Mouse (Mus musculus) colon, adult 2 months (tissue): Measurements from ENCODE around the gene Tex50. TPM values are rescaled to one million over a fixed set of nuclear protein-coding genes. Genes with fewer than 3 reads are reported as not detected.

Experiments
- polyA plus RNA-seq: library from polyadenylated mRNA; depleted of rRNA; stranded (reverse); fragments of >200 nt; gene quantifications from 2 replicates; pipeline ENCODE4 v1.2.3, GENCODE M21; 2012; rRNA removed

Gene Tex50
- not detected in 2 replicates for polyA plus RNA-seq

DNA sequence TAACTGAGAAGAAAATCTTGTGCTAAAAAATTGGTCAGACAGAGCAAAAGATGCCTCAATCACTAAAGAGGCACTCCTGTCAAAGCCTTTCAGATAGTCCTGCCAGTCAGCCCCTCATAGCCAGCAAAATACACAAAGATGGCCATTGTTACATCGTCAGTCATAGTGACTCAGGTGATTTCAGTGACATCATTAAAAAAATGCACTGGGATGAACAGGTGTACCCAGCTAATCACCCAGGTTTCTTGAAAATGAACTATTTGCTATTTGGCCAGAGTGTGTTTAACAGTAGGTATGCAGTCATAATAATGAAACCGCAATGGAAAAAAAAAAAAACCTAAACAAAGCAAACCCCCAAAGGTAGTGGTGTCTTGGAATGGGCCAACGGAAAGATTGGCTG is at the start of gene Tex50:
Gene Tex50, minus strand, starts transcription at position 101 of the 400 bp plus-strand sequence.

GRCm38 (mm10) chr1:161142531-161143159 is 16.5 kb downstream of the Tex50 start, which contains the start of gene Ankrd45:
Gene Ankrd45, plus strand, starts transcription at chr1:161142691.

GRCm38 (mm10) chr1:161130726-161131664 is 28.1 kb downstream of the Tex50 start, which contains the start of gene Klhl20:
Gene Klhl20, minus strand, starts transcription at chr1:161131511.

Other genes with a start within 250 kb of the Tex50 start
- 2.3 and 2.6 TPM in 2 replicates for gene Serpinc1, start 180.7 kb downstream of the Tex50 start, polyA plus RNA-seq
- 0.45 and 0.47 TPM in 2 replicates for gene Zbtb37, start 124.5 kb downstream of the Tex50 start, polyA plus RNA-seq
- 6.7 and 7.2 TPM in 2 replicates for gene Dars2, start 88.7 kb downstream of the Tex50 start, polyA plus RNA-seq
- gene Cenpl, start 88.6 kb downstream of the Tex50 start, polyA plus RNA-seq: 0.87 and 0.98 TPM in 2 replicates
- gene Klhl20, start 27.8 kb downstream of the Tex50 start, polyA plus RNA-seq: 3.2 and 4.1 TPM in 2 replicates
- 0.02 and 0.06 TPM in 2 replicates for gene Ankrd45, start 16.6 kb downstream of the Tex50 start, polyA plus RNA-seq
- 468 and 607 TPM in 2 replicates for gene Prdx6, start 91.9 kb upstream of the Tex50 start, polyA plus RNA-seq
- not detected in 2 replicates for gene Tnfsf4, start 236.1 kb upstream of the Tex50 start, polyA plus RNA-seq